Mouse (Mus musculus) yolk sac, embryonic 10.5 days (tissue): Measurements from ENCODE around the gene Cnpy1.

Experiments
- DNase-seq: peaks from one replicate; pipeline ENCODE4 v3.0.0-alpha.2; 2017; ENCODE audit warnings: low spot score

The Cnpy1 gene

DNA sequence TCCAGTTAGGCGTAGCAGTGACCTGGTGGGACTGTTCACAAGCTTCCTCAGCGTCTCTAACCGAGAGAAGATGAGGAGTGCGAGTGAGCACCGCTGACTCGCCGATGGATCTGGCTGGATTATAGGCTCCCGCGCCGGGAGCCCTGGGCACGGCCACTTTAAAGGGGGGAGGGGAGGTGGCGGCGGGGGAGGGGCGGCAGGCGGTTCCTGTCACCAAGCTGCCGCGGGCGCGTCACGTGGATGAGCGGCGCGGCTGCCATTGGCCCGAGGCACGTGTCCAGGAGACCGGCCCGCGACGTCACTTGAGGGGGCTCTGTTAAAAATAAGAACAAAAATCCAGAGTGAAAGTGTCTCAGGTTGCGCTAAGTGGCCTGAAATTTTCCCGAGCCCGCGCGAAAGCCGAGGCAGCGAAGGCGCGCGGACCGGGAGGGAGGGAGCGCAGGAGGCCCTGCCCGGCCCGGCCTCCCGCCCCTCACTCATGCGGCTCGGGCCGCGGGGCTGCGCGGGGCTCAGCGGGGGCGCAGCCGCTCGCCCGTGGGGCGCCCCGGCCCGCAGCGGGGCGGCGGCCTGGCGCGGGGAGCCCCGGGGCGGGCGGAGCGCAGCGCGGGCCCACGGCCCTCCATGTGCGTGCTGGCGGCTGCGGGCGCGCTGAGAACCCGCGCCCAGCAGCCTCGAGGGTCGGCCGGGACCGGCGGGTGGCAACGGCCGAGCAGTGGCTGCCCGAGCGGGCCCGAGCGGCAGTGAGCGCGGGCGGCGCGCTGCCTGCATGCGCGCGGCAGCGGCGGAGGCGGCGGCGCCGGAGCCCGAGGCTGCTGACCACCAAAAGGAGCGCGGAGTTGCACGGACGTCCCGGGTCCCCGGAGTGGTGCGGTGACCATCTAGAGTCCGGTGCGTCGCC, 80.0 kb downstream of the Cnpy1 start, which contains the start of gene En2:
En2 (plus strand) TSS at position 337 of the 898 bp plus-strand sequence.
- DNase-seq: peak; percentile 78

DNA sequence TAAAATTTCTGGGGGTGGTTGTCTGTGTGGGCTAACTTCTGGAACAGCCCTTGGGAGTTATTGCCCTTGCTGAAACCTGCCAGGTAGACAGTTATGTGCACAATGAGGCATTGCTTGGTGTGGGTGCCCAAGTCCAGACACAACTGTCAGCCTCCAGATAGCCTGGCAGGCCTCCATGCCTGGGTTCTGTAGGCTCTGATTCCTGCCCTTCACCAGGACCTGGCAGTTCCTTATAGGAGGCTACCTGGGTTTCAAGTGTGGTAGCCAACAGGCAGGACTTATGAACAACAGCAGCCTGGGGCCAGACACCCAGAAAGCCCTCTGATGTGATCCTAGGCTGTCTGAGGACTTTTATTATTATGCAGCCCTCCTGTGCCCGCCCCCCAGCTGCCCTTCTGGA, 81.7 kb downstream of the Cnpy1 start:
- no peak for DNase-seq

GRCm38 (mm10) chr5:28161938-28162402, 83.6 kb downstream of the Cnpy1 start:
- DNase-seq: no peak

GRCm38 (mm10) chr5:28161383-28161937, 84.1 kb downstream of the Cnpy1 start:
- no peak for DNase-seq

GRCm38 (mm10) chr5:28159891-28160470, 85.6 kb downstream of the Cnpy1 start:
- DNase-seq: no peak

GRCm38 (mm10) chr5:28159072-28159458, 86.5 kb downstream of the Cnpy1 start:
- DNase-seq: no peak

DNA sequence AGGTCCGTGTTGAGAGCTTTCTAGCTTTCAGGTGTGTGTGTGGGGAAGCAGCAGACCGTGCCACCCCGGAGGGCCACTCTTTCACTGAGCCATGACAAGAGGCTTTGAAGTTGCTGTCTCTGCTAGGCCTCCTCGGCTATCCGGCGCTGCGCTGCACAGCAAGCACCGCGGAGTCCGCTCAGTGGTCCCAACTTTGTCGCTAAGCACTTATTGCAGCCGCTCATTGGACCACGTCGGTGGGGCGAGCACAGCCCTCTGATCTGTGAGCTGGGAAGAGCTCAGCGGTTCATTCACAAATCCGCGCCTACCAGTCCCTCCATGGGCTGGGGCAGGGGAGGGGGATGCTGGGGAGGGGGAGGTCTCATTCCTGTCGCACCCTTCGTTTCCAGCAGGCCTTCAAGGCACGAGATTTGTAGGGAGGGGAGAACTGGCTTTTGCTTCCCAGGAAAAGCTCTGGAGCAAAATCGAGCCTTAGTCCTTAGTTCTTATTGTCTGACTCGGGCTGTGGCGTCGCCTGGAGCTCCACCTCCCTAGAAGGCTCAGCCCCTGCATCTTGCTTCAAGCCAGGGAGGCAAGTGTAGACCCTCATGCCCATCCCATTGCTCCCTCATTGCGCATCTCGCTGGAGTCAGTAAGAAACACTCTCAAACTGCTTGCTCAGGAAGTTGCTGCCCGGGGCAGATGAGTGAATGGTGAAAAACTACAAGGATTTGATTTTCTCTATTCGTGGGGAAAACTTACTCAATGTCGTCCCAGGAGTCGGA, 87.1 kb downstream of the Cnpy1 start:
- no peak for DNase-seq

GRCm38 (mm10) chr5:28157781-28158180, 87.8 kb downstream of the Cnpy1 start:
- DNase-seq: no peak

DNA sequence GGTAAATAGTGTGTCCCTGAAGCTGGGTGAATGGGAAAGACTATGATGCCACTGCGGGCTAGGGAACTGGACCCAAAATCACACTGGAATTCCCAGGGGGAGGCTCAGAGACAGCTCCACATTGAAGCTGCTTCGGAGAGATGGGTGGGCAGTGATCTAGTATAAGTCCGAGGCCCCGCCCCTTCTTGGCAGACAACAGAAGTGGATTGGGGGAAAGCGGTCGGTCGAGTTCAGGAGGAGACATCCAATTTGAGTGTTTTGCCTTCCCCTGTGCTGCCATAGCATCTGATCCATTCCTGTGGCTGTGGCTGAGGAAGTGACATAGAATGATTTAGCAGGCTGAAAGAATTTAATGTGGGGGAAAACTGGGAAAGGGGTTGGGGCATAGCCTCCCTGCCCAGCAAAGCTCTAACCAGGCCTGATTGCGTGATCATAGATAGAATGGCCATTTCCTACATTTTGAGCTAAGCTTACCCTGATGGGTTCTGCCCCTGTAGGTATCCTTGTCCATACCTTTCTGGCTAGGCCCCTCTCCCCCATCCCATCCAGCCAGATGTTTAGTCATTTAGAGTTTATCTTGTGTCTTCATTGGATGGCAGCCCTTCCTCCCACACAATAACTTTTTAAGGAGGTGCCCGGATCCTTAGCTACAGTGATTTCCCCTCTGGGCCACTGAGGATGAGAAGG, 88.4 kb downstream of the Cnpy1 start:
- no peak for DNase-seq
